Mouse (Mus musculus): ENCODE results near the gene Mospd3.
A peak's percentile ranks its signal among the peaks of the same experiment; 100 is the strongest.

The Mospd3 gene

DNA sequence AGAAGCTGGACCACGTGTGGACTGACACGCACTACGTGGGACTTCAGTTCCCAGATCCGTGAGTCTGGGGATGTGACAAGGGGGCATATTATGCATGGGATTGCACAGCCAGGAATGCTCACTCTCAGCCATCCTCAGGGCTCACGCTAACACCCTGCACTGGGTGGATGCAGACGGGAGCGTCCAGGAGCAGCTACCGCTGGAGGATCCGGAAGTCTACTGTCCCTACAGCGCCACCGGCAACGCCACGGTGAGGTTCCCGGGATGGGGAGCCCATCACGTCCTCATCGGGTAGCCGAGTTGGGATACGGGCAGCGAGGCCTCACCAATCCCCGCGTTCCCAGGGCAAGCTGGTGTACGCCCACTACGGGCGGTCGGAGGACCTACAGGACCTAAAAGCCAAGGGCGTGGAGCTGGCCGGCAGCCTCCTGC is 26.4 kb downstream of the Mospd3 start:
- peak; percentile 69 for DNase-seq (ENCODE audit: low spot score)

- DNase-seq (ENCODE audit: low spot score), result no peak
Measured at GRCm38 (mm10) chr5:137570691-137571586, 29.9 kb downstream of the Mospd3 start.

DNA sequence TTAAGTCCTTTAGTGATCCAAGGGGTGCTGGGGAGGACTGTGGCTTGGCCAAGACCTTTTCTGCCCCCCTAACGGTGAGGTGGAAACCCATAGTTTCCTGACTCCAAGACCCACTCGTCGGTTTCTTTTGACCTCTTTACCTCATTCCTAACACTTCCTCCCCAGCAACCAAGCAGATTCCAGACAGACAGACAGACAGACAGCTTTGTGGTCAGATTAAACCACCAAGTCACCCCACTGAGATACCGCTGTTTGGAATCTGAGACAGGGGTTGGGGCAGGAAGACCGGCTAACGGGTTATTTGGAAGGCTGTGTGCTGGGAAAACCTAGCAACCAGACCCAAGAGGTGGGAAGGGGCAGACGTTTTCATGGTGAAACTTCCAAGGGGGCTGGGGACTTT is 30.7 kb downstream of the Mospd3 start:
- no peak for DNase-seq (ENCODE audit: low spot score)

GRCm38 (mm10) chr5:137569665-137570064 is 31.2 kb downstream of the Mospd3 start, which contains the start of gene Tfr2:
TSS of gene Tfr2 (plus strand) at chr5:137569840.
- no peak for DNase-seq (ENCODE audit: low spot score)

GRCm38 (mm10) chr5:137569031-137569430 is 31.8 kb downstream of the Mospd3 start:
- DNase-seq (ENCODE audit: low spot score), result no peak

- DNase-seq (ENCODE audit: low spot score), result no peak
Measured at GRCm38 (mm10) chr5:137568223-137568798, 32.5 kb downstream of the Mospd3 start.

DNA sequence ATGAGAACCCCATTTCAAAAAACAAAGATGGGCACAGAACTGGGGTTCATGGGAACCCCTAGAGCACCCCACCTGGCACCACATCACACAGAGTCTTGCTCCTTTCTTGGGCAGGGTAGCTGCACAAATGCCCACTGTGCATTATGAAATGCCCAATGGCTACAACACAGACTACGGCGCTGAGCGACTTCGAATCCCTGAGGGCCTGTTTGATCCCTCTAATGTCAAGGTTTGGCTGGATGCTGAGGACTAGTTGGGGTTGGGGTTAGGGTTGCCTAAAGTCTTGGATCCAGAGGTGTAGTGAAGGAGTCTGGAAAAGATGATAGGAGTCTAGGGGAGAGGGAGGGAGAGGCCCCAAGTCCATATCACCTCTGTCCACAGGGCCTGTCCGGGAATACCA is 34.4 kb downstream of the Mospd3 start:
- no peak for DNase-seq (ENCODE audit: low spot score)

GRCm38 (mm10) chr5:137565744-137566143 is 35.1 kb downstream of the Mospd3 start:
- DNase-seq (ENCODE audit: low spot score), result no peak

DNA sequence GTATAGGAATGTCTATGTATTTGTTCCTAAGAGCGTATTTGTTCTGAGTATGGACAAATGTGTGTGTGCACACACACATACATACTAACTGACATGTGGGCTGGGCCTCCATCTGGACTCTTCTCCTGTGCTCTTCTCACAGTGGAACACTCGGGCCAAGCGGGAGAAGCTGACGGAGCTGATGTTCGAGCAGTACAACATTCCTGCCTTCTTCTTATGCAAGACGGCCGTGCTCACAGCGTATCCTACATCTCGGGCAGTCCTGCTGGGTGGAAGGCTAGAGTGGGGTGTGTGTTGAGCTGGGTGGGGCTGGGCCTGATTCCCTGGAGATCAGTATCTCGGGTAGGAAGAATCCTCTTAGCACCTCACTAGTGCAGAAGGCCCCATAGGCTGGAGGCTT is 37.9 kb downstream of the Mospd3 start:
- DNase-seq (ENCODE audit: low spot score), result no peak

- DNase-seq (ENCODE audit: low spot score), result no peak
Measured at GRCm38 (mm10) chr5:137561556-137561955, 39.3 kb downstream of the Mospd3 start.

DNA sequence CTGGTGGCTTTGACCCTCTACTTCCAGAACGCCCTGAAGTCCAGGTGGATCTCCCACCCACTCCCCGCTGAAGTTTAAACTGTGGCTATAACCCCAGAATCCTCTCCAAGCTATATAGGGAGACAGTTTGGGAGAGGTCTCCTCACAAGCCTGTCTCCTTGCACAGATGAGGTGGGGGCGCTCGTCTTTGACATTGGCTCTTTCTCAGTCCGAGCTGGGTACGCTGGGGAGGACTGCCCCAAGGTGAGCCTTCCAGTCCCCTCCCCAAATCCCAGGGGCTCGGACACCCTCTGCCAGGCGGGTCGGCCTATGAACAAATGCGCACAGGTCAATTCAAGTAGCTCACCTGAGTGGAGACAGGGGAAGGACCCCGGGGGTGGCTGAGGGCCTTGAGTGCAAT is 47.0 kb downstream of the Mospd3 start:
- DNase-seq (ENCODE audit: low spot score), result no peak

DNA sequence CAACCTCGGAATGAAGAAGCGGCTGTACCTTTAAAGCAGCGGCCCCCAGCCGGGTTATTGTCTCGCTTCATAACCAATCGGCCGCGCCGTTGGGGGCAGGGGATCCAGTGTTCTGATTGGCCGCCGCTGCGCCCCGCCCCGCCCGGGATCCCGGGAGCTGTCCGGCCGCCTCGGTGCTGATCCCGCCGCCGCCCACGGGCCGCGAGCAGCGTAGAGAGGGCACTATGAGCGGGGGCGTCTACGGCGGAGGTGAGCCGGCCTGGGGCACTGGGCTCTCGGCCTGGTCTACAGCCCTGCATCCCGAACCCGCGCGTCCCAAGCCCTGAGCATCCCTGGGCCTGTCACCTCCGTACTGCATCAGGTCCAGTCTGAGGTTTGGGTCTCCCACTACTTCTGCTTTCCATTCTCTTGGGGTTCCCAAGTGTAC is 47.4 kb downstream of the Mospd3 start, which contains the start of gene Actl6b:
Gene Actl6b (plus strand): TSS at position 107 of the 427 bp plus-strand sequence.
- DNase-seq (ENCODE audit: low spot score), result peak; percentile 87

GRCm38 (mm10) chr5:137553000-137553399 is 47.9 kb downstream of the Mospd3 start:
- DNase-seq (ENCODE audit: low spot score), result no peak

GRCm38 (mm10) chr5:137551119-137551518 is 49.7 kb downstream of the Mospd3 start:
- no peak for DNase-seq (ENCODE audit: low spot score)

- no peak for DNase-seq (ENCODE audit: low spot score)
Measured at GRCm38 (mm10) chr5:137549840-137550239, 51.0 kb downstream of the Mospd3 start.

Data from embryo, embryonic 10.5 days (tissue).